Mouse (Mus musculus) midbrain, embryonic 12.5 days (tissue): ENCODE data around the gene Mlst8. TPM values are rescaled to one million over a fixed set of nuclear protein-coding genes. Genes with fewer than 3 reads are reported as not detected.

Experiments used
- ATAC-seq: fragments of 200-750 bp; cut with Nextera tagmentation; 2 replicates; pipeline ENCODE4 v1.8.0; 2017; ENCODE audit warnings: low read depth, moderate TSS enrichment, moderate library complexity; ENCODE audit not compliant: low FRiP score
- H3K27ac ChIP-seq: fragments of 300-500 bp; sonication (generic); replicated peaks from 2 replicates; pipeline ENCODE4 v1.5.1; 2016; ENCODE audit warnings: mild to moderate bottlenecking
- H3K27me3 ChIP-seq: fragments of 300-500 bp; sonication (generic); 2 replicates; pipeline ENCODE4 v1.6.1; 2016; ENCODE audit warnings: mild to moderate bottlenecking
- H3K36me3 ChIP-seq: fragments of 300-500 bp; sonication (generic); 2 replicates; pipeline ENCODE4 v1.6.1; 2016
- H3K4me1 ChIP-seq: fragments of 300-500 bp; sonication (generic); 2 replicates; pipeline ENCODE4 v1.6.1; 2016
- H3K4me2 ChIP-seq: fragments of 300-500 bp; sonication (generic); replicated peaks from 2 replicates; pipeline ENCODE4 v1.6.1; 2016; ENCODE audit warnings: mild to moderate bottlenecking, moderate library complexity
- H3K4me3 ChIP-seq: fragments of 300-500 bp; sonication (generic); 2 replicates; pipeline ENCODE4 v1.5.1; 2016; ENCODE audit warnings: mild to moderate bottlenecking
- H3K9ac ChIP-seq: fragments of 300-500 bp; sonication (generic); replicated peaks from 2 replicates; pipeline ENCODE4 v1.6.1; 2016; ENCODE audit warnings: mild to moderate bottlenecking, moderate library complexity
- H3K9me3 ChIP-seq: fragments of 300-500 bp; sonication (generic); 2 replicates; pipeline ENCODE4 v1.6.1; 2016; ENCODE audit warnings: mild to moderate bottlenecking
- WGBS: fragments of 180-500 bp; shearing (Covaris S2); methylation state at CpG from one replicate; pipeline ENCODE4 v1.1.7; 2016; 5-methylcytosine and 5-hydroxymethylcytosine counted together
- polyA plus RNA-seq: library from polyadenylated mRNA; unstranded; fragments of >200 nt; fragmentation: Nextera tagmentation; extraction: Ambion mirVana; gene quantifications from 2 replicates; pipeline ENCODE4 v1.2.1, GENCODE M21; 2016

Mlst8 gene
- polyA plus RNA-seq, 1 experiment from 2014 or later: 37.0 TPM

DNA sequence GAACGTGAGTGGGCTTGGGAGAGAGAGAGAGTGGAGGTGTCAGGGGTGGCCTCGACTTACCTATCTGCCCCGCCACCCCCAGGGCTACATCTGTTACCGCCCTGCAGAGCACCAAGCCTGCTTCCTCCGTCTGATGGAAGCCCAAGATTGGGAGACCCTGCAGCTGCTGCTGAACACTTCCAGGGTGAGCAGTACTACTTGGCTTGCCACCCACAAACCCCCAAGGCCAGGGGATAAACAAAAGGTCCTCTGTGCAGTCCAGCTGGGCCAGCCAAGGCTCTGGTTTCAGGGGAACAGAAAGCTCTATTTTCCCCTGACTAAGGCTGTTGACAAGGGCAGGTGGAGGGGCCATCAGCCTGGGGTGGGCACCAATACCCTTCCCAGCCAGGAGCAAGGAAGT lies 4.3 kb downstream of the Mlst8 start:
- H3K9me3 ChIP-seq: no peaks in the 10 kb centered on the region
- peaks cover 36% of the 10 kb centered on the region for H3K4me1 ChIP-seq
- 78% methylated on average over 5 of the region's 5 CpGs for WGBS
- H3K4me2 ChIP-seq: no peak overlapping the region
- H3K9ac ChIP-seq: no peak overlapping the region
- no peak overlapping the region for H3K27ac ChIP-seq
- H3K27me3 ChIP-seq: no peaks in the 10 kb centered on the region
- H3K36me3 ChIP-seq: peaks cover 41% of the 10 kb centered on the region
- ATAC-seq: no peak
- H3K4me3 ChIP-seq: no peak overlapping the region

DNA sequence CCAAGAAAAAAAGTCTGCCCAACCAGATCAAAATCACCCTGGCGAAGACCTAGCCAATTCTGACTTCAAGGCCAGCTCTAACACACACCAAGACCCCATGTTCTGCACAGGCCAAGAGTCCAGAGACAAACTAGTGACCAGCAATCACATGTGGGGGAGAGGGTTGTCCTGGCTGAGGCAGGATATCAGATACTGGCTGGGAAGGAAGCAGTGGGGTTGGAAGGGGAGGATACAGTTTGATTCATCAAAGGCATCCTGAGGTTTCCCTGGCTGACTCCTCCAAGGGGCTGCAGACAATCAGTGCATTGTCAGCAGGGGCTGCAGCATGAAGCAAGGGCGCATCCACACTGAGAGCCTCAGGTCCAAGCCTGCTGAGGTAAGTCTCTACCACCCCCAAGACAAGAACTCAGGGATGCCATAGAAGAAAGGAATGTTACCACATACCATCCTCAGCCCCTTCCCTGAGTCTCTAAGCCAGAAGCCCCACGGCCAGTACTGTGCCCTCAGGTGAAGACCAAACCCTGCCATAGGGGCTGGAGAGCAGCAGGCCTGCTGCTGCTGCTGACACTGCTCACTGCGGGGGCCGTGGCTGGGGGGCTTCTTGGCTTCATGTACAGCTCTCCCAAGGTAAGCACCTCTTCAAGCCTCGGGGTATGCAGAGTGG lies 5.1 kb downstream of the Mlst8 start, which contains the start of gene Bricd5:
TSS of gene Bricd5 (plus strand) at position 273 of the 664 bp plus-strand sequence.
- H3K4me2 ChIP-seq: peak within 1 kb of the TSS; percentile 99; the same call in 1 of the 2 replicates

GRCm38 (mm10) chr17:24472512-24472911 lies 6.4 kb downstream of the Mlst8 start:
- peak overlapping the region; percentile 99 for H3K4me2 ChIP-seq
- H3K36me3 ChIP-seq: peaks cover 41% of the 10 kb centered on the region
- WGBS: 95% methylated on average over 4 of the region's 4 CpGs
- H3K9ac ChIP-seq: peak overlapping the region; percentile 89; the same call in 1 of the 2 replicates
- peaks cover 27% of the 10 kb centered on the region for H3K4me1 ChIP-seq
- H3K9me3 ChIP-seq: no peaks in the 10 kb centered on the region
- no peak for ATAC-seq
- H3K27ac ChIP-seq: no peak overlapping the region; the same call in 1 of the 2 replicates
- no peaks in the 10 kb centered on the region for H3K27me3 ChIP-seq
- peak overlapping the region; percentile 76; the same call in 1 of the 2 replicates for H3K4me3 ChIP-seq

More for the DNA sequence above, 5.1 kb downstream of the Mlst8 start, which contains the start of gene Bricd5:
- H3K9me3 ChIP-seq: no peaks in the 10 kb centered on the region
- no peaks in the 10 kb centered on the region for H3K27me3 ChIP-seq
- H3K4me3 ChIP-seq: no peak within 1 kb of the TSS
- 72% methylated on average over 6 of the region's 6 CpGs for WGBS
- H3K4me1 ChIP-seq: peaks cover 36% of the 10 kb centered on the region
- peak within 1 kb of the TSS; percentile 89; the same call in 1 of the 2 replicates for H3K9ac ChIP-seq
- ATAC-seq: no peak
- H3K27ac ChIP-seq: peak within 1 kb of the TSS; percentile 30; the same call in 1 of the 2 replicates
- H3K36me3 ChIP-seq: peaks cover 41% of the 10 kb centered on the region

GRCm38 (mm10) chr17:24470701-24471527 lies 8.0 kb downstream of the Mlst8 start:
- H3K36me3 ChIP-seq: peaks cover 25% of the 10 kb centered on the region
- ATAC-seq: peak; percentile 19; the same call in 1 of the 2 replicates
- no peaks in the 10 kb centered on the region for H3K27me3 ChIP-seq
- H3K9me3 ChIP-seq: no peaks in the 10 kb centered on the region
- H3K9ac ChIP-seq: peak overlapping the region; percentile 89
- H3K4me3 ChIP-seq: peak overlapping the region; percentile 76
- H3K4me1 ChIP-seq: peaks cover 24% of the 10 kb centered on the region
- under 1% methylated on average over 68 of the region's 68 CpGs for WGBS
- H3K27ac ChIP-seq: peak overlapping the region; percentile 89
- peak overlapping the region; percentile 99 for H3K4me2 ChIP-seq

- Histone ChIP-seq H3K4me2 (peak within 1 kb of the TSS; percentile 99), H3K4me3 (peak within 1 kb of the TSS; percentile 76), H3K9ac (peak within 1 kb of the TSS; percentile 89), H3K4me1 (peaks cover 24% of the 10 kb centered on the region), H3K9me3 (no peaks in the 10 kb centered on the region), H3K27me3 (no peaks in the 10 kb centered on the region), H3K36me3 (peaks cover 17% of the 10 kb centered on the region), H3K27ac (peak within 1 kb of the TSS; percentile 89)
- peak; percentile 98 for ATAC-seq
- under 1% methylated on average over 67 of the region's 75 CpGs for WGBS
Observed at GRCm38 (mm10) chr17:24469910-24470602, 8.8 kb downstream of the Mlst8 start, which contains the start of the genes E4f1 and Pgp. E4f1 (minus strand) TSS chr17:24470313. Pgp (plus strand) TSS chr17:24470392.

DNA sequence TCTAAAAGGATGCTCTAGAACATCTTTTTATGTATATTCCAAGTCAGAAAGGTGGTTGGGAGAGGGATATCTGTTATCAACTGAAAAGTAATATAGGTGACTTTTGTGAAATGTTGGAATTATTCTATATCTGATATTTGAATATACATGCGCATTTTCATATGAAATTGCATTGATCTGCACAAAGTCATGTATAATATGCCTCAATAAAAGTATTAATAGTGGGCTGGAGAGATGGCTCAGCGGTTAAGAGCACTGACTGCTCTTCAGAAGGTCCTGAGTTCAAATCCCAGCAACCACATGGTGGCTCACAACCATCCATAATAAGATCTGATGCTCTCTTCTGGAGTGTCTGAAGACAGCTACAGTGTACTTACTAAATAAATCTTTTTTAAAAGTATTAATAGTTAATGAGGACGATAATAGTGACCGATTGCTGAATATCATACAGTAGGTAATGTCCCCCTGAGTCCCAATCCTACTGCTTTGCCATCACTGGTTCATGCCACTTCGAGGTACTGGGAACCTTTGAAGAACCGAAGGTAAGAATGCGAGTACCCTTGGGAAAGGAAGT lies 9.5 kb downstream of the Mlst8 start:
- peak overlapping the region; percentile 76 for H3K4me3 ChIP-seq
- peak overlapping the region; percentile 89 for H3K27ac ChIP-seq
- ATAC-seq: no peak
- H3K36me3 ChIP-seq: peaks cover 10% of the 10 kb centered on the region
- H3K9ac ChIP-seq: peak overlapping the region; percentile 89
- H3K9me3 ChIP-seq: no peaks in the 10 kb centered on the region
- H3K27me3 ChIP-seq: no peaks in the 10 kb centered on the region
- 19% methylated on average over 7 of the region's 7 CpGs for WGBS
- peaks cover 24% of the 10 kb centered on the region for H3K4me1 ChIP-seq
- H3K4me2 ChIP-seq: peak overlapping the region; percentile 99

DNA sequence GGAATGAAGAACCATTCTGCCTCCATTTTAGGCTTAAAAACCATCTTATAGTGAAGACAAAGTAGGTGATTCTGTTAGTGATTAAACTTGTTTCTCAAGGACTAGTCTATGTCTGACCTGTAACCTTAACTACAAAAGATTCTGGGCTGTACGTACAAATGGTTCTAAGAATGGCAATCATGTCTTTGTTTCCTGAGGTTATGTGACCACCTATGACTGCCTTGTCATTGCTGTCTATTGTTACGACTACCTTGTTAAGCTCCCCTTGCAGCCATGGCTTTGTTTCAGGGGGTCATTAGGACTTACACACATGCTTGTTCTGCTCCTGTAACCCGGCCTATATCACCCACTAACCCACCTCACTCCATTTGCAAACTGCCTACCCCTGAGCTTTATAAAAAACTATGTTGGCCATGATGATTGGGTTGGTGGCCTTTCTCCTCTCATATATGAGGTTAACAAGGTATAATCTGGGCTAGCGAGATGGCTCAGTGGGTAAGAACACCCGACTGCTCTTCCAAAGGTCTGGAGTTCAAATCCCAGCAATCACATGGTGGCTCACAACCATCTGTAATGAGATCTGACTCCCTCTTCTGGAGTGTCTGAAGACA lies 10.1 kb downstream of the Mlst8 start:
- Histone ChIP-seq H3K4me2 (no peak overlapping the region), H3K4me3 (no peak overlapping the region), H3K27me3 (no peaks in the 10 kb centered on the region), H3K27ac (no peak overlapping the region), H3K36me3 (peaks cover 4% of the 10 kb centered on the region; the same call in 1 of the 2 replicates), H3K9me3 (no peaks in the 10 kb centered on the region), H3K9ac (no peak overlapping the region), H3K4me1 (peaks cover 24% of the 10 kb centered on the region)
- no peak for ATAC-seq
- WGBS: 89% methylated on average over 5 of the region's 5 CpGs

- H3K27me3 ChIP-seq: no peaks in the 10 kb centered on the region
Observed at GRCm38 (mm10) chr17:24463374-24464133, 15.3 kb downstream of the Mlst8 start.

GRCm38 (mm10) chr17:24462932-24463331 lies 15.9 kb downstream of the Mlst8 start:
- Histone ChIP-seq H3K27ac (no peak overlapping the region), H3K9me3 (no peaks in the 10 kb centered on the region), H3K27me3 (no peaks in the 10 kb centered on the region), H3K9ac (no peak overlapping the region), H3K4me3 (no peak overlapping the region), H3K4me2 (no peak overlapping the region), H3K36me3 (no peaks in the 10 kb centered on the region), H3K4me1 (no peaks in the 10 kb centered on the region)
- no peak for ATAC-seq
- WGBS: 90% methylated on average over 1 of the region's 1 CpGs

More at GRCm38 (mm10) chr17:24463374-24464133, 15.3 kb downstream of the Mlst8 start:
- no peak overlapping the region for H3K27ac ChIP-seq
- 60% methylated on average over 6 of the region's 6 CpGs for WGBS
- H3K4me1 ChIP-seq: no peaks in the 10 kb centered on the region
- no peak overlapping the region for H3K4me3 ChIP-seq
- no peaks in the 10 kb centered on the region for H3K36me3 ChIP-seq
- no peak for ATAC-seq
- no peak overlapping the region for H3K4me2 ChIP-seq
- no peak overlapping the region for H3K9ac ChIP-seq
- H3K9me3 ChIP-seq: no peaks in the 10 kb centered on the region

DNA sequence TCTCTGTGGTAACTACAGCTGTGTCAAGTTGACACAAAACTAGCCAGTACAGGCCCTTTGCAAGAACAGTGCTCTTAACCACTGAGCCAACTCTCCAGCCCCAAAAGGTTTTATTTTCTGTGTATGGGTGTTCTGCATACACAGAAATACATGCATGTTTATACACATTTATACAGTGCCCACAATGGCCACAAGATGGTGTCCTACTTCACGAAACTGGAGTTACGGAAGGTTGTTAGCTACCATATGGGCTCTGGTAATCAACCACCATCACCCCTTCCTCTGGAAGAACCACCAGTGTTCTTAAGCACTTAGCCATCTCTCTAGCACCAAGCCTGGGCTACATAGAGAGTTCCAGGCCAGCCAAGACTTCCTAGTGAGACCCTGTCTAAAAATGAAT lies 17.3 kb downstream of the Mlst8 start:
- H3K4me1 ChIP-seq: no peaks in the 10 kb centered on the region
- no peak for ATAC-seq
- no peak overlapping the region for H3K9ac ChIP-seq
- no peaks in the 10 kb centered on the region for H3K36me3 ChIP-seq
- no peak overlapping the region for H3K4me3 ChIP-seq
- no peaks in the 10 kb centered on the region for H3K27me3 ChIP-seq
- 68% methylated on average over 2 of the region's 2 CpGs for WGBS
- H3K4me2 ChIP-seq: no peak overlapping the region
- no peak overlapping the region for H3K27ac ChIP-seq
- H3K9me3 ChIP-seq: no peaks in the 10 kb centered on the region
